Mouse (Mus musculus): ENCODE results near the gene Krt23.

The Krt23 gene

GRCm38 (mm10) chr11:99448769-99449168 is 44.2 kb downstream of the Krt23 start:
- no peak for DNase-seq

- no peak for DNase-seq
These were observed 51.7 kb downstream of the Krt23 start for GRCm38 (mm10) chr11:99441220-99441619.

- no peak for DNase-seq
These were observed 53.5 kb downstream of the Krt23 start for GRCm38 (mm10) chr11:99439465-99439864.

- DNase-seq, result no peak
These were observed 55.0 kb downstream of the Krt23 start, which contains the start of gene Krt20 for GRCm38 (mm10) chr11:99437972-99438371. Krt20 (minus strand) TSS chr11:99438150.

GRCm38 (mm10) chr11:99436625-99437024 is 56.3 kb downstream of the Krt23 start:
- no peak for DNase-seq

- peak; percentile 8 to 11 for DNase-seq
These were observed 62.3 kb downstream of the Krt23 start for GRCm38 (mm10) chr11:99430670-99431069.

Measured in cerebellum, adult 18-20 months (tissue).